Mouse (Mus musculus): ENCODE data around the gene Mapk3.

Gene Mapk3

GRCm38 (mm10) chr7:126782693-126783092 is 23.3 kb downstream of the Mapk3 start:
- DNase-seq (ENCODE audit: low spot score): no peak

GRCm38 (mm10) chr7:126784469-126784868 is 25.1 kb downstream of the Mapk3 start:
- no peak for DNase-seq (ENCODE audit: low spot score)

GRCm38 (mm10) chr7:126785056-126785455 is 25.7 kb downstream of the Mapk3 start:
- no peak for DNase-seq (ENCODE audit: low spot score)

GRCm38 (mm10) chr7:126786142-126786541 is 26.7 kb downstream of the Mapk3 start:
- DNase-seq (ENCODE audit: low spot score): no peak

- no peak for DNase-seq (ENCODE audit: low spot score)
Measured at GRCm38 (mm10) chr7:126789141-126789540, 29.7 kb downstream of the Mapk3 start.

GRCm38 (mm10) chr7:126791851-126792720 is 32.7 kb downstream of the Mapk3 start, which contains the start of gene Ppp4c:
Gene Ppp4c, minus strand, starts transcription at chr7:126792496.
- peak; percentile 83 for DNase-seq (ENCODE audit: low spot score)

GRCm38 (mm10) chr7:126792721-126793443 is 33.5 kb downstream of the Mapk3 start:
- no peak for DNase-seq (ENCODE audit: low spot score)

- DNase-seq (ENCODE audit: low spot score): no peak
Measured at GRCm38 (mm10) chr7:126793456-126794270, 34.3 kb downstream of the Mapk3 start.

- DNase-seq (ENCODE audit: low spot score): no peak
Measured at GRCm38 (mm10) chr7:126794271-126794605, 34.8 kb downstream of the Mapk3 start.

- DNase-seq (ENCODE audit: low spot score): no peak
Measured at GRCm38 (mm10) chr7:126795387-126796317, 36.3 kb downstream of the Mapk3 start.

- DNase-seq (ENCODE audit: low spot score): no peak
Measured at GRCm38 (mm10) chr7:126796350-126796932, 37.0 kb downstream of the Mapk3 start.

GRCm38 (mm10) chr7:126797411-126798126 is 38.2 kb downstream of the Mapk3 start, which contains the start of gene Fam57b:
Gene Fam57b, plus strand, starts transcription at chr7:126797668.
- no peak for DNase-seq (ENCODE audit: low spot score)

- DNase-seq (ENCODE audit: low spot score): no peak
Measured at GRCm38 (mm10) chr7:126798127-126799049, 39.0 kb downstream of the Mapk3 start.

GRCm38 (mm10) chr7:126799050-126799467 is 39.7 kb downstream of the Mapk3 start:
- peak; percentile 83 for DNase-seq (ENCODE audit: low spot score)

- DNase-seq (ENCODE audit: low spot score): no peak
Measured at GRCm38 (mm10) chr7:126799468-126800268, 40.3 kb downstream of the Mapk3 start.

GRCm38 (mm10) chr7:126800269-126801056 is 41.1 kb downstream of the Mapk3 start:
- no peak for DNase-seq (ENCODE audit: low spot score)

GRCm38 (mm10) chr7:126801057-126801422 is 41.6 kb downstream of the Mapk3 start:
- no peak for DNase-seq (ENCODE audit: low spot score)

Measured in ovary, postnatal 10 days (tissue).